Mouse (Mus musculus) neural tube, embryonic 11.5 days (tissue): ENCODE measurements at regions not wholly inside any gene's neighbourhood (a gene's known extent, or its start where the extent isn't known, plus 50 kb on each side); places are given as distances from the start of the nearest gene placed in this dataset.

Experiments
- ATAC-seq: fragments of 200-750 bp; cut with Nextera tagmentation; 2 replicates; pipeline ENCODE4 v1.8.0; 2017; ENCODE audit warnings: moderate number of reproducible peaks, mild to moderate bottlenecking, moderate TSS enrichment, moderate library complexity; ENCODE audit not compliant: insufficient read depth, low FRiP score, low TSS enrichment
- DNase-seq: peaks from one replicate; pipeline ENCODE4 v3.0.0-alpha.2; 2015; ENCODE audit warnings: low spot score
- H3K27ac ChIP-seq: fragments of 300-500 bp; sonication (generic); 2 replicates; pipeline ENCODE4 v1.5.1; 2014; ENCODE audit warnings: low read depth, mild to moderate bottlenecking, low read length
- H3K27me3 ChIP-seq: fragments of 300-500 bp; sonication (generic); 2 replicates; pipeline ENCODE4 v1.6.1; 2014; ENCODE audit warnings: mild to moderate bottlenecking, low read length, mixed read lengths; ENCODE audit not compliant: control insufficient read depth, insufficient read depth
- H3K36me3 ChIP-seq: fragments of 300-500 bp; sonication (generic); 2 replicates; pipeline ENCODE4 v1.6.1; 2014; ENCODE audit warnings: mild to moderate bottlenecking, low read length, moderate library complexity, mixed read lengths; ENCODE audit not compliant: control insufficient read depth, insufficient read depth
- H3K4me1 ChIP-seq: fragments of 300-500 bp; sonication (generic); 2 replicates; pipeline ENCODE4 v1.6.1; 2014; ENCODE audit warnings: low read length, mixed read lengths; ENCODE audit not compliant: control insufficient read depth, insufficient read depth
- H3K4me2 ChIP-seq: fragments of 300-500 bp; sonication (generic); 2 replicates; pipeline ENCODE4 v1.6.1; 2014; ENCODE audit warnings: low read depth, mild to moderate bottlenecking, moderate library complexity
- H3K4me3 ChIP-seq: fragments of 300-500 bp; sonication (generic); 2 replicates; pipeline ENCODE4 v1.5.1; 2014; ENCODE audit warnings: low read depth, low read length
- H3K9ac ChIP-seq: fragments of 300-500 bp; sonication (generic); 2 replicates; pipeline ENCODE4 v1.6.1; 2014; ENCODE audit warnings: mild to moderate bottlenecking, low read length
- H3K9me3 ChIP-seq: fragments of 300-500 bp; sonication (generic); 2 replicates; pipeline ENCODE4 v1.6.1; 2016; ENCODE audit warnings: low read length; ENCODE audit not compliant: control insufficient read depth
- WGBS: fragments of 180-500 bp; shearing (Covaris S2); extraction: QIAGEN DNeasy Blood & Tissue Kit; methylation state at CpG from one replicate; pipeline ENCODE4 v1.1.7; 2014; 5-methylcytosine and 5-hydroxymethylcytosine counted together

- no peak overlapping the region for H3K4me3 ChIP-seq
- 0 out of 2 replicates have a peak overlapping the region, but pooled peaks have one; percentile 6 for H3K27ac ChIP-seq
- no peaks in the 10 kb centered on the region for H3K36me3 ChIP-seq
- WGBS: 38% methylated on average over 1 of the region's 1 CpGs
- H3K27me3 ChIP-seq: no peaks in the 10 kb centered on the region
- DNase-seq: peak; percentile 12
- H3K9ac ChIP-seq: no peak overlapping the region
- peak; percentile 83 for ATAC-seq
- H3K4me1 ChIP-seq: no peaks in the 10 kb centered on the region
- H3K4me2 ChIP-seq: no peak overlapping the region
- H3K9me3 ChIP-seq: no peaks in the 10 kb centered on the region
Measured at GRCm38 (mm10) chrX:162266769-162267168, 107.2 kb upstream of the Nhs start.

- 82% methylated on average over 3 of the region's 3 CpGs for WGBS
- Histone ChIP-seq H3K9me3 (no peaks in the 10 kb centered on the region), H3K27me3 (0 out of 2 replicates have a peak, but pooled peaks cover 2% of the 10 kb centered on the region), H3K4me3 (no peak overlapping the region), H3K9ac (no peak overlapping the region), H3K4me1 (no peaks in the 10 kb centered on the region), H3K4me2 (no peak overlapping the region), H3K27ac (no peak overlapping the region), H3K36me3 (no peaks in the 10 kb centered on the region)
- no peak for ATAC-seq
- DNase-seq: no peak
Measured at GRCm38 (mm10) chrX:162257398-162257797, 97.9 kb upstream of the Nhs start.

GRCm38 (mm10) chrX:162255873-162256272, 96.3 kb upstream of the Nhs start:
- DNase-seq: no peak
- no peak for ATAC-seq
- Histone ChIP-seq H3K4me2 (no peak overlapping the region), H3K9ac (no peak overlapping the region), H3K36me3 (no peaks in the 10 kb centered on the region), H3K9me3 (no peaks in the 10 kb centered on the region), H3K4me3 (no peak overlapping the region), H3K27ac (no peak overlapping the region), H3K4me1 (no peaks in the 10 kb centered on the region), H3K27me3 (0 out of 2 replicates have a peak, but pooled peaks cover 2% of the 10 kb centered on the region)

- Histone ChIP-seq H3K27me3 (no peaks in the 10 kb centered on the region), H3K9me3 (no peaks in the 10 kb centered on the region), H3K4me2 (no peak overlapping the region), H3K27ac (no peak overlapping the region), H3K4me1 (no peaks in the 10 kb centered on the region), H3K36me3 (no peaks in the 10 kb centered on the region), H3K9ac (no peak overlapping the region), H3K4me3 (no peak overlapping the region)
- ATAC-seq (no peak), DNase-seq (no peak)
- 58% methylated on average over 3 of the region's 3 CpGs for WGBS
Measured at GRCm38 (mm10) chrX:162241291-162241690, 81.8 kb upstream of the Nhs start.

- 41% methylated on average over 5 of the region's 5 CpGs for WGBS
- Histone ChIP-seq H3K36me3 (no peaks in the 10 kb centered on the region), H3K27me3 (no peaks in the 10 kb centered on the region), H3K4me3 (no peak overlapping the region), H3K9ac (no peak overlapping the region), H3K4me1 (no peaks in the 10 kb centered on the region), H3K4me2 (no peak overlapping the region), H3K27ac (no peak overlapping the region), H3K9me3 (no peaks in the 10 kb centered on the region)
- ATAC-seq (no peak), DNase-seq (no peak)
Measured at GRCm38 (mm10) chrX:162235552-162235951, 76.0 kb upstream of the Nhs start.

- no peak for ATAC-seq
- no peak overlapping the region for H3K9ac ChIP-seq
- H3K27me3 ChIP-seq: no peaks in the 10 kb centered on the region
- H3K36me3 ChIP-seq: no peaks in the 10 kb centered on the region
- H3K9me3 ChIP-seq: no peaks in the 10 kb centered on the region
- 57% methylated on average over 2 of the region's 2 CpGs for WGBS
- DNase-seq: no peak
- H3K4me1 ChIP-seq: no peaks in the 10 kb centered on the region
- H3K4me2 ChIP-seq: no peak overlapping the region
- no peak overlapping the region for H3K27ac ChIP-seq
- no peak overlapping the region for H3K4me3 ChIP-seq
Measured at GRCm38 (mm10) chrX:162210848-162211247, 51.3 kb upstream of the Nhs start.
